Mouse (Mus musculus) cerebral cortex, adult 2 months (tissue): ENCODE results near the gene Arid1b.

Source experiments
- WGBS: fragments of 180-500 bp; shearing (Covaris S2); methylation state at CpG from one replicate; pipeline ENCODE4 v1.1.7; 2018; 5-methylcytosine and 5-hydroxymethylcytosine counted together

Gene Arid1b

GRCm38 (mm10) chr17:5110981-5111380 is 116.8 kb downstream of the Arid1b start:
- WGBS: 63% methylated on average over 5 of the region's 5 CpGs

- 94% methylated on average over 4 of the region's 4 CpGs for WGBS
Observed at GRCm38 (mm10) chr17:5112116-5112515, 118.0 kb downstream of the Arid1b start.

- WGBS: 62% methylated on average over 6 of the region's 6 CpGs
Observed at GRCm38 (mm10) chr17:5115952-5116351, 121.8 kb downstream of the Arid1b start.

- 68% methylated on average over 2 of the region's 2 CpGs for WGBS
Observed at GRCm38 (mm10) chr17:5116990-5117389, 122.9 kb downstream of the Arid1b start.

- WGBS: 86% methylated on average over 4 of the region's 4 CpGs
Observed at GRCm38 (mm10) chr17:5118171-5118570, 124.0 kb downstream of the Arid1b start.

- 29% methylated on average over 2 of the region's 2 CpGs for WGBS
Observed at GRCm38 (mm10) chr17:5124643-5125042, 130.5 kb downstream of the Arid1b start.

- 64% methylated on average over 5 of the region's 5 CpGs for WGBS
Observed at GRCm38 (mm10) chr17:5125084-5125855, 131.1 kb downstream of the Arid1b start.

- WGBS: 87% methylated on average over 5 of the region's 5 CpGs
Observed at GRCm38 (mm10) chr17:5125856-5126806, 132.0 kb downstream of the Arid1b start.

- 61% methylated on average over 2 of the region's 2 CpGs for WGBS
Observed at GRCm38 (mm10) chr17:5129606-5130005, 135.5 kb downstream of the Arid1b start.

GRCm38 (mm10) chr17:5130116-5130515 is 136.0 kb downstream of the Arid1b start:
- 88% methylated on average over 4 of the region's 4 CpGs for WGBS

GRCm38 (mm10) chr17:5131706-5132105 is 137.6 kb downstream of the Arid1b start:
- WGBS: 94% methylated on average over 6 of the region's 6 CpGs

GRCm38 (mm10) chr17:5132296-5132986 is 138.3 kb downstream of the Arid1b start:
- 79% methylated on average over 14 of the region's 14 CpGs for WGBS

- WGBS: 79% methylated on average over 7 of the region's 7 CpGs
Observed at GRCm38 (mm10) chr17:5132987-5133355, 138.8 kb downstream of the Arid1b start.

- WGBS: 63% methylated on average over 8 of the region's 8 CpGs
Observed at GRCm38 (mm10) chr17:5133831-5134230, 139.7 kb downstream of the Arid1b start.

- 79% methylated on average over 8 of the region's 8 CpGs for WGBS
Observed at GRCm38 (mm10) chr17:5134271-5134670, 140.1 kb downstream of the Arid1b start.

GRCm38 (mm10) chr17:5137936-5138335 is 143.8 kb downstream of the Arid1b start:
- 49% methylated on average over 3 of the region's 3 CpGs for WGBS

GRCm38 (mm10) chr17:5138641-5139205 is 144.6 kb downstream of the Arid1b start:
- WGBS: 20% methylated on average over 8 of the region's 8 CpGs

- WGBS: 21% methylated on average over 8 of the region's 8 CpGs
Observed at GRCm38 (mm10) chr17:5139553-5139952, 145.4 kb downstream of the Arid1b start.

GRCm38 (mm10) chr17:5143735-5144439 is 149.8 kb downstream of the Arid1b start:
- 69% methylated on average over 6 of the region's 6 CpGs for WGBS

GRCm38 (mm10) chr17:5150660-5151063 is 156.5 kb downstream of the Arid1b start:
- WGBS: 41% methylated on average over 7 of the region's 7 CpGs

GRCm38 (mm10) chr17:5151852-5152251 is 157.7 kb downstream of the Arid1b start:
- 38% methylated on average over 11 of the region's 11 CpGs for WGBS
